Mouse (Mus musculus): ENCODE results near the gene Ces2e.

DNA sequence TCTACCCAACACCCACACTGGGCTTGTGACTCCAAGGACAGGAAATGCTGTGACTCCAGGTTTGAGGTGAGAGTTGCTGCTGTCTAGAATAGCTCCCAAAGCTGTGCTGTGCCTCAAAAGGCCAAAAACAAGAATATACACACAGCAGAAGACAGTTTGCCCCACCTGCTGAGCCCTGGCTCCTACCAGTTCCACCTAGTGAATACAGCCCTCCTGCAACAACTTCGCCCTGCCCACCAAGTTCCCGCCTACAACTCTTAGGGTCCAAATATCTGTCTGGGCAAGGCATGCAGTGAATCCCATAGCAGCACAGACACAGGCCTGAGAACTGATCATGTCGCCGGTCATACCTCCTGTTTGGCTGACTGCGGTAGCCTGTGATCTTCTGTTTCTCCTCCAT, 58.1 kb downstream of the Ces2e start:
- TF ChIP-seq CTCF (IDR thresholded peaks at IDR 0.05; ENCODE audit: borderline replicate concordance, extremely low read depth, insufficient read depth, insufficient read length) (no peak), POLR2A (IDR thresholded peaks at IDR 0.05; ENCODE audit: borderline replicate concordance, extremely low read depth, insufficient read depth, insufficient read length, poor library complexity, severe bottlenecking) (no peak)

All from brain, embryonic 14.5 days (tissue).